Mouse (Mus musculus) megakaryocyte progenitor cell, adult 5-6 weeks (primary cell): ENCODE measurements around the gene Elp5. TPM values are rescaled to one million over a fixed set of nuclear protein-coding genes. Genes with fewer than 3 reads are reported as not detected.

Experiments
- ATAC-seq: replicated peaks from 2 replicates; pipeline ENCODE4 v1.8.0; 2016; ENCODE audit warnings: mild to moderate bottlenecking, moderate TSS enrichment, inconsistent platforms; ENCODE audit not compliant: poor library complexity
- total RNA-seq, 2 experiments: library from RNA; stranded (forward) in 1 of 2; stranded (reverse) in 1 of 2; fragments of 157-497, 149-512 nt in 1 of 2; fragments of 200-1000 nt in 1 of 2; gene quantifications; 2 replicates each; pipeline versions ENCODE4 v1.2.3 to v1.2.4; 2015 to 2017

Elp5 gene
- total RNA-seq, 2 experiments from 2014 or later = 66.1 to 110 TPM

- no peak for ATAC-seq
Observed at GRCm38 (mm10) chr11:69992932-69993331, 10.6 kb upstream of the Elp5 start.

- ATAC-seq = no peak
Observed at GRCm38 (mm10) chr11:69992396-69992795, 10.1 kb upstream of the Elp5 start.

GRCm38 (mm10) chr11:69991711-69992110 lies 9.4 kb upstream of the Elp5 start:
- no peak for ATAC-seq

GRCm38 (mm10) chr11:69990850-69991691 lies 8.8 kb upstream of the Elp5 start, which contains the start of gene Gabarap:
TSS of gene Gabarap (plus strand) at chr11:69991143.
- ATAC-seq = peak; percentile 75

GRCm38 (mm10) chr11:69989949-69990348 lies 7.6 kb upstream of the Elp5 start:
- no peak for ATAC-seq

GRCm38 (mm10) chr11:69984431-69984830 lies 2.1 kb upstream of the Elp5 start:
- ATAC-seq = no peak

GRCm38 (mm10) chr11:69983377-69983776 lies 1.1 kb upstream of the Elp5 start:
- no peak for ATAC-seq

GRCm38 (mm10) chr11:69982877-69983276 lies 560 bp upstream of the Elp5 start:
- ATAC-seq = no peak

GRCm38 (mm10) chr11:69981141-69981762 lies 1.1 kb downstream of the Elp5 start, which contains the start of gene Ctdnep1:
TSS of gene Ctdnep1 (plus strand) at chr11:69981156.
- ATAC-seq = no peak

GRCm38 (mm10) chr11:69980196-69981140 lies 1.8 kb downstream of the Elp5 start:
- peak; percentile 93 for ATAC-seq

- ATAC-seq = peak; percentile 18
Observed at GRCm38 (mm10) chr11:69979827-69980195, 2.5 kb downstream of the Elp5 start.

- ATAC-seq = no peak
Observed at GRCm38 (mm10) chr11:69976271-69976670, 6.0 kb downstream of the Elp5 start.

- no peak for ATAC-seq
Observed at GRCm38 (mm10) chr11:69974907-69975306, 7.4 kb downstream of the Elp5 start.

- no peak for ATAC-seq
Observed at GRCm38 (mm10) chr11:69970775-69971174, 11.5 kb downstream of the Elp5 start.

GRCm38 (mm10) chr11:69970222-69970621 lies 12.1 kb downstream of the Elp5 start:
- no peak for ATAC-seq

GRCm38 (mm10) chr11:69968793-69969192 lies 13.5 kb downstream of the Elp5 start:
- no peak for ATAC-seq

- ATAC-seq = no peak
Observed at GRCm38 (mm10) chr11:69966860-69967517, 15.3 kb downstream of the Elp5 start.

GRCm38 (mm10) chr11:69966006-69966859 lies 16.1 kb downstream of the Elp5 start:
- peak; percentile 51 for ATAC-seq

GRCm38 (mm10) chr11:69965271-69966005 lies 16.9 kb downstream of the Elp5 start:
- ATAC-seq = no peak
